Mouse (Mus musculus) ES-E14 (cell line): ENCODE results near the gene Nrxn3. TPM values are rescaled to one million over a fixed set of nuclear protein-coding genes. Genes with fewer than 3 reads are reported as not detected.

Source experiments
- DNase-seq: peaks from one replicate; pipeline ENCODE4 v3.0.0-alpha.2; 2013; ENCODE audit warnings: low read depth, low spot score
- H3K27ac ChIP-seq: 2 replicates; pipeline ENCODE4 v1.5.1; 2012; ENCODE audit warnings: low read depth, mild to moderate bottlenecking, low read length, moderate library complexity, mixed read lengths; ENCODE audit not compliant: poor library complexity, insufficient read depth, severe bottlenecking
- H3K36me3 ChIP-seq: 2 replicates; pipeline ENCODE4 v1.6.1; 2012; ENCODE audit warnings: mild to moderate bottlenecking, low read length, moderate library complexity, mixed read lengths; ENCODE audit not compliant: control insufficient read depth, poor library complexity, insufficient read depth, severe bottlenecking
- H3K4me1 ChIP-seq, 2 experiments: fragments of 150-350 bp in 1 of 2; sonication (generic) in 1 of 2; 2 replicates each; pipeline ENCODE4 v1.6.1; 2012; ENCODE audit warnings: low read length in 2 of 2, mild to moderate bottlenecking in 1 of 2, mixed read lengths in 1 of 2; ENCODE audit not compliant: control insufficient read depth in 2 of 2, insufficient read depth in 2 of 2, poor library complexity in 1 of 2
- H3K4me3 ChIP-seq, 2 experiments: fragments of 150-350 bp in 1 of 2; sonication (generic) in 1 of 2; 2 replicates each; pipeline ENCODE4 v1.5.1; 2012; ENCODE audit warnings: low read length in 2 of 2, low read depth in 1 of 2, mild to moderate bottlenecking in 1 of 2, mixed read lengths in 1 of 2; ENCODE audit not compliant: insufficient read depth in 1 of 2, poor library complexity in 1 of 2, severe bottlenecking in 1 of 2
- H3K9ac ChIP-seq: 2 replicates; pipeline ENCODE4 v1.6.1; 2012; ENCODE audit warnings: low read depth, mild to moderate bottlenecking, low read length, mixed read lengths; ENCODE audit not compliant: poor library complexity, insufficient read depth, severe bottlenecking
- H3K9me3 ChIP-seq: fragments of 150-350 bp; sonication (generic); 2 replicates; pipeline ENCODE4 v1.6.1; 2012; ENCODE audit warnings: low read depth, mild to moderate bottlenecking, low read length; ENCODE audit not compliant: control insufficient read depth, insufficient read depth
- CHD2 ChIP-seq: IDR thresholded peaks from 2 replicates; pipeline ENCODE4 v1.6.1; 2014; ENCODE audit warnings: mild to moderate bottlenecking, low read depth, low read length, inconsistent platforms
- HCFC1 ChIP-seq: IDR thresholded peaks from 2 replicates; pipeline ENCODE4 v1.6.1; 2012; ENCODE audit warnings: low read length, inconsistent platforms, borderline replicate concordance; ENCODE audit not compliant: insufficient read depth
- MAFK ChIP-seq: IDR thresholded peaks from 2 replicates; pipeline ENCODE4 v1.6.1; 2014; ENCODE audit warnings: mild to moderate bottlenecking, low read depth, low read length, inconsistent platforms; ENCODE audit not compliant: insufficient read depth
- ZC3H11A ChIP-seq: IDR thresholded peaks from 2 replicates; pipeline ENCODE4 v1.6.1; 2012; ENCODE audit warnings: low read depth, mild to moderate bottlenecking, inconsistent platforms, low read length, borderline replicate concordance
- ZNF384 ChIP-seq: IDR thresholded peaks from 2 replicates; pipeline ENCODE4 v1.6.1; 2012; ENCODE audit warnings: low read depth, low read length, inconsistent platforms
- in situ Hi-C, 2 experiments: fragments of 600-800 bp; cut with MboI; formaldehyde crosslinking; loops; one replicate each; pipeline ENCODE4 v1.15.1; 2025; ENCODE audit warnings: low sequenced_read_pairs in 2 of 2, inconsistent platforms in 1 of 2; ENCODE audit not compliant: unreplicated experiment in 2 of 2
- total RNA-seq: library from RNA; depleted of rRNA; stranded (reverse); fragments of 300-350 nt; gene quantifications from 2 replicates; pipeline ENCODE4 v1.2.3, GENCODE M21; 2012

The Nrxn3 gene
- total RNA-seq, 1 experiment: 0.13 TPM

DNA sequence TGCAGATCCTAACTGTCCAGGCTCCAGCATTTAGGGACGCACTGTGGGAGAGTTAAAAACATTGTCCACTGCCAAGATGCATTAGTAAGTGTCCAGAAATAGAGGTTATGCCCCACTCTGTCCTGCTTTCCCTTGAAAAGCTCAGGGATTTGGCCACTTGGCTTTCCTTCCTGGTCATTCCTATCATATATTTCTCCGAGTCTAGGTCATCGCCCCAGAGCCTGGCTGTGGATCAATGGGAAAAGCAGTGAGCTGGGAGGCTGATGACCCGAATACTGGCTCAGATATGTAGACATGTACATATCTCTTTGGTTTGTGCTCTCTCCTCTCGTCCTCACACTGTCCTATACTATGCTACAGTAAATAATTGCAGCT, 96.6 kb downstream of the Nrxn3 start:
- Histone ChIP-seq H3K36me3 (no peaks in the 10 kb centered on the region), H3K4me1 (no peaks in the 10 kb centered on the region), H3K4me3 (no peak overlapping the region), H3K27ac (no peak overlapping the region), H3K9me3 (no peaks in the 10 kb centered on the region), H3K9ac (no peak overlapping the region)
- in situ Hi-C loops: no loop called here
- TF ChIP-seq ZC3H11A (no peak), ZNF384 (no peak), MAFK (no peak), HCFC1 (no peak), CHD2 (no peak)
- no peak for DNase-seq

DNA sequence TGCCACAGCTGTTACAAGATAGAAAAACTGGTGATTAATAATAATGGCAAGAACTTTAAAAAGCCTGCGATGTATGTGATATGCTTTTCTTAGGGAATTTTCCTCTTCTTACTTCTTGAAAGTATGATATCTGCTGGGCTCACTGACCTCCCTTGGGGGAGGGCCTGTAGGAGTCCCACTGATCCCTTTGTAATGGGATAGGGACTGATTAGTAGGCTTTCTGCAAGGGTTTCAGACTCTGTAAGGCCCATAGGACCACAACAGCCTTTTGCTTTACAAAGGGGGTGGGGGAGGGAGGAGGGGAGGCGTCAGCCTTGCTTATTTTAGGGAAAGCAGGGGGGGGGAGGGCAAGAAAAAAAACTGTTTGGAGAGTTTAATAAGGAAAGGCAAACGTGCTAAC, 97.5 kb downstream of the Nrxn3 start:
- in situ Hi-C loops: no loop called here
- H3K9ac ChIP-seq: no peak overlapping the region
- TF ChIP-seq MAFK (no peak), CHD2 (no peak), HCFC1 (no peak), ZC3H11A (no peak), ZNF384 (no peak)

DNA sequence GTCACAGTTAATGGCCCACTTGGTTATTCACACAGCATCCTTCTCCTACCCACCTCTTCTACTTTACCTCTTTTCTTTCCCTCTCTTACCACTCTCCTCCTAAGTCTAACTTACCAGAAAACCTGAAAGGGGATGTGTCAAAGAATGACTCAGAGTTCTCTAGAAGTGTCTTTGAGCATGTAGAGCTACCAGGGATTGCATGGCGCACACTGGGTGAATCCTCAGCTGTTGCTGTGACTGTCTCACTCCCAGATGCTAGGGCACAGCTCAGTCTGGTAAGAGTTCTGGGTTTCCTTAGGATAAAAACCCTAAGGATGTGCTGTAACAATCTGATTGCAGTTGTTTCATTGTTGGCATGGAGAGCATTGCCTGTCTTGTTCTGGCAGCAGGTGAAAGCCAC, 108.2 kb downstream of the Nrxn3 start:
- in situ Hi-C loops: no loop called here
- H3K9me3 ChIP-seq: no peaks in the 10 kb centered on the region

More for the DNA sequence above, 97.5 kb downstream of the Nrxn3 start:
- H3K27ac ChIP-seq: no peak overlapping the region
- no peaks in the 10 kb centered on the region for H3K36me3 ChIP-seq
- H3K9me3 ChIP-seq: no peaks in the 10 kb centered on the region
- no peak for DNase-seq
- no peak overlapping the region for H3K4me3 ChIP-seq
- no peaks in the 10 kb centered on the region for H3K4me1 ChIP-seq

DNA sequence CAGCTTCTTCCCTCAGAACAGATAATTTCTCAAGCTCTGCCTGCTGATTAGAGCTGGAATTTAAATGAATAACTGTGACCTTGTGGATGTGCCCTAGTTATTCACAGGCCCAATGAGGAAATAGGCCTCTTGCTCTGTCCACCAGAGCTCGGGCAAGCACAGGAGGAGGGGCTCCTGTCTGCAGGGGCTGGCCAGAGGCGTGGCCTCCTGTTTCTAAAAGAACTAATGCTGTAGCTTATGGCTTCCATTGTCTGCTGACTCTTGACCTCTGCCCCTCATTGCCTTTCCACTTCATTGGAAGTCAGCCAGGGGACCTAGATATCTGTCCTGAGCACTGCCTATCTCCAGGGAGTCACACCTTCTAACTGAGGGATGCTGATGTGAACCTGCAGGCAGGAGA, 113.1 kb downstream of the Nrxn3 start:
- DNase-seq: no peak
- Histone ChIP-seq H3K36me3 (no peaks in the 10 kb centered on the region), H3K27ac (no peak overlapping the region), H3K4me1 (no peaks in the 10 kb centered on the region), H3K9me3 (no peaks in the 10 kb centered on the region), H3K9ac (no peak overlapping the region), H3K4me3 (no peak overlapping the region)
- in situ Hi-C loops: no loop called here
- TF ChIP-seq ZNF384 (no peak), ZC3H11A (no peak), CHD2 (no peak), MAFK (no peak), HCFC1 (no peak)

More for the DNA sequence above, 108.2 kb downstream of the Nrxn3 start:
- Histone ChIP-seq H3K4me1 (no peaks in the 10 kb centered on the region), H3K9ac (no peak overlapping the region), H3K4me3 (no peak overlapping the region), H3K27ac (no peak overlapping the region), H3K36me3 (no peaks in the 10 kb centered on the region)
- DNase-seq: no peak
- TF ChIP-seq CHD2 (no peak), ZC3H11A (no peak), ZNF384 (no peak), MAFK (no peak)

DNA sequence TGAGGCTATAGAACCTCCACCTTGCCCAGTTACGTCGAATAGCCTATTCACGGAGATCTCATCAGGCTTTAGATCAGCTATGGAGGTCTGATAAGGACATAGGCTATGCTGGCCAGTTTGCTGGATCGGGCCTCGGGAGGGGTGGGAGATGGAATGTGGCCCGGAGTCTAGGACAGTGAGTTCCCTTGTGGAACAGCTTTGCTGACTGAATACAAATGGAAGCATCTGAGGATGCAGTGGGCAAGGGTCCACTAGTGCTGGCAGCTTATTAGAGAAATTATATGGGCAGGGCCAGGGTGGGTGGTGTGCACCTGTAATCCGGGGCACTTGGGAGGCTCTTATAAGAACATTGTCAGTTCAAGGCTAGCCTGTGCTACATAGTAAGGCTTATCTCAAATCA, 117.0 kb downstream of the Nrxn3 start:
- Histone ChIP-seq H3K9me3 (no peaks in the 10 kb centered on the region), H3K9ac (no peak overlapping the region), H3K4me3 (no peak overlapping the region), H3K36me3 (no peaks in the 10 kb centered on the region), H3K27ac (no peak overlapping the region), H3K4me1 (no peaks in the 10 kb centered on the region)
- in situ Hi-C loops: no loop called here
- TF ChIP-seq MAFK (no peak), HCFC1 (no peak), ZNF384 (no peak), CHD2 (no peak), ZC3H11A (no peak)
- DNase-seq: no peak
